Mouse (Mus musculus) brown adipose tissue, adult 24 weeks (tissue): ENCODE data around the gene Pxmp4. TPM values are rescaled to one million over a fixed set of nuclear protein-coding genes. Genes with fewer than 3 reads are reported as not detected.

Experiments
- H3K27ac ChIP-seq: fragments of 200-500 bp; replicated peaks from 2 replicates; pipeline ENCODE4 v1.5.1; 2012; ENCODE audit warnings: low read depth, mild to moderate bottlenecking, low read length
- H3K4me1 ChIP-seq: fragments of 200-500 bp; 2 replicates; pipeline ENCODE4 v1.6.1; 2012; ENCODE audit warnings: low read length, mixed read lengths; ENCODE audit not compliant: control insufficient read depth, insufficient read depth, insufficient read length
- H3K4me3 ChIP-seq: fragments of 200-500 bp; 2 replicates; pipeline ENCODE4 v1.5.1; 2012; ENCODE audit warnings: low read depth, mild to moderate bottlenecking, low read length, moderate library complexity; ENCODE audit not compliant: insufficient read depth
- polyA plus RNA-seq: library from polyadenylated mRNA; stranded (reverse); fragments of >200 nt; gene quantifications from 2 replicates; pipeline ENCODE4 v1.2.4, GENCODE M21; 2012; ENCODE audit not compliant: missing spikeins, insufficient read depth, insufficient read length

Gene Pxmp4
- 44.4 and 59.3 TPM in 2 replicates for polyA plus RNA-seq

- Histone ChIP-seq H3K4me3 (peak within 1 kb of the TSS; percentile 81), H3K27ac (peak within 1 kb of the TSS; percentile 70), H3K4me1 (peaks cover 7% of the 10 kb centered on the region)
Measured at GRCm38 (mm10) chr2:154603638-154604153, at the start of gene Pxmp4. Gene Pxmp4 (minus strand): TSS chr2:154603708.

GRCm38 (mm10) chr2:154651363-154651762 is 47.9 kb upstream of the Pxmp4 start, which contains the start of gene Chmp4b:
Gene Chmp4b (plus strand): TSS chr2:154651705.
- no peak within 1 kb of the TSS for H3K4me3 ChIP-seq
- H3K27ac ChIP-seq, result no peak within 1 kb of the TSS

GRCm38 (mm10) chr2:154650404-154650803 is 46.9 kb upstream of the Pxmp4 start:
- no peak overlapping the region for H3K4me3 ChIP-seq
- H3K4me1 ChIP-seq, result no peaks in the 10 kb centered on the region
- H3K27ac ChIP-seq, result no peak overlapping the region

More at GRCm38 (mm10) chr2:154651363-154651762, 47.9 kb upstream of the Pxmp4 start, which contains the start of gene Chmp4b:
- peaks cover 2% of the 10 kb centered on the region; the same call in 1 of the 2 replicates for H3K4me1 ChIP-seq

- H3K4me1 ChIP-seq, result no peaks in the 10 kb centered on the region
- no peak overlapping the region for H3K4me3 ChIP-seq
- no peak overlapping the region for H3K27ac ChIP-seq
Measured at GRCm38 (mm10) chr2:154648086-154648485, 44.6 kb upstream of the Pxmp4 start.

GRCm38 (mm10) chr2:154646634-154647033 is 43.1 kb upstream of the Pxmp4 start:
- Histone ChIP-seq H3K4me1 (no peaks in the 10 kb centered on the region), H3K27ac (no peak overlapping the region), H3K4me3 (no peak overlapping the region)

GRCm38 (mm10) chr2:154642712-154643385 is 39.3 kb upstream of the Pxmp4 start:
- Histone ChIP-seq H3K4me3 (no peak overlapping the region), H3K4me1 (no peaks in the 10 kb centered on the region), H3K27ac (no peak overlapping the region)

GRCm38 (mm10) chr2:154642005-154642459 is 38.5 kb upstream of the Pxmp4 start:
- Histone ChIP-seq H3K27ac (no peak overlapping the region), H3K4me1 (no peaks in the 10 kb centered on the region), H3K4me3 (no peak overlapping the region)

GRCm38 (mm10) chr2:154641176-154641575 is 37.7 kb upstream of the Pxmp4 start:
- Histone ChIP-seq H3K27ac (no peak overlapping the region), H3K4me1 (no peaks in the 10 kb centered on the region), H3K4me3 (no peak overlapping the region)

- Histone ChIP-seq H3K27ac (no peak overlapping the region), H3K4me1 (no peaks in the 10 kb centered on the region)
Measured at GRCm38 (mm10) chr2:154639115-154639514, 35.6 kb upstream of the Pxmp4 start.

GRCm38 (mm10) chr2:154638521-154638920 is 35.0 kb upstream of the Pxmp4 start:
- Histone ChIP-seq H3K4me1 (no peaks in the 10 kb centered on the region), H3K4me3 (no peak overlapping the region), H3K27ac (no peak overlapping the region)

More at GRCm38 (mm10) chr2:154639115-154639514, 35.6 kb upstream of the Pxmp4 start:
- no peak overlapping the region for H3K4me3 ChIP-seq

- no peak overlapping the region for H3K27ac ChIP-seq
- no peak overlapping the region for H3K4me3 ChIP-seq
- H3K4me1 ChIP-seq, result no peaks in the 10 kb centered on the region
Measured at GRCm38 (mm10) chr2:154635826-154636225, 32.3 kb upstream of the Pxmp4 start.

GRCm38 (mm10) chr2:154633876-154634644 is 30.6 kb upstream of the Pxmp4 start:
- H3K4me3 ChIP-seq, result no peak overlapping the region
- H3K27ac ChIP-seq, result no peak overlapping the region
- H3K4me1 ChIP-seq, result no peaks in the 10 kb centered on the region

GRCm38 (mm10) chr2:154633039-154633742 is 29.7 kb upstream of the Pxmp4 start:
- H3K4me1 ChIP-seq, result no peaks in the 10 kb centered on the region
- no peak overlapping the region for H3K4me3 ChIP-seq
- H3K27ac ChIP-seq, result no peak overlapping the region

GRCm38 (mm10) chr2:154632203-154632780 is 28.8 kb upstream of the Pxmp4 start:
- Histone ChIP-seq H3K27ac (no peak overlapping the region), H3K4me1 (no peaks in the 10 kb centered on the region), H3K4me3 (no peak overlapping the region)
